Mouse (Mus musculus) cerebellum, adult 9-10 months (tissue): Measurements from ENCODE around the gene Prss16.
A peak's percentile ranks its signal among the peaks of the same experiment; 100 is the strongest.

Experiments
- DNase-seq: peaks from one replicate; pipeline ENCODE4 v3.0.0; 2022

The Prss16 gene

DNA sequence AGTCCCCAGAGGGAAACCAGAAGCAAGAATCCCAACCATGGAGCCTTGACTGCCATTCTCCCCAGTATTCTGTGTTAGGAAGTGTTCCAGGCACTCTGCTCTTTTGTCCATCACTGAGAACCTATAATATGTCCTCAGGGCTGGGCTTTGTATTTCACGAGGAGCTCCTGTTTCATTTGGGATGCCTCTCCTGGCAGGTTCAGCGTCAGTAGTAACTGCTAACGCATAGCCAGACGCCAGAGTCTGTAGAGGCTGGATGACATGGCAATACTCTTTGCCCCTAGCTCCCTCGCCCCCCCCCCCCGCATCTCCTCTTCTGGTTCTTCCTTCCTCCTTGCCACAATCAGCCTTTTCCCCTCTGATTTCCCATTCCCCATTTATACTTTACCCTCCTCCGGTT, at the start of gene Prss16:
Prss16 (minus strand) TSS at position 101 of the 400 bp plus-strand sequence.
- DNase-seq = no peak

DNA sequence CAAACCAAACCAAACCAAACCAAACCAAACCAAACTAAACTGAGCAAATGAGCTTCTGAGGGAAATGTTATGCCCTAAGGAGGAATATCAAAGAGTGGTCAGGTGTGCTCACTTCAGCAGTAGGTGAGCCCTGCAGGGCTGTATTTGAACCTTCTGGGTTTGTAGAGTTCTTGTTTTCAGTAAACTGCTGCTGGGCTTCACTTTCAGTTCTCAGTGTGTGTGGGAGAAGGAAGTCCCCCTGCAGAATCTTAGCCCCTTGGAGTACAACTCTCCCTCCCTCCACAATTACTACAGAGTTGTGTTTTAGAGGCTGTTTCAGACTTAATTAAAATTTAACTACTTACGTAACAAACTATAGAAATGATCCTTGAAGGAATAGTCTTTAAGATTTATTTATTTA, 44.2 kb upstream of the Prss16 start:
- DNase-seq = no peak

DNA sequence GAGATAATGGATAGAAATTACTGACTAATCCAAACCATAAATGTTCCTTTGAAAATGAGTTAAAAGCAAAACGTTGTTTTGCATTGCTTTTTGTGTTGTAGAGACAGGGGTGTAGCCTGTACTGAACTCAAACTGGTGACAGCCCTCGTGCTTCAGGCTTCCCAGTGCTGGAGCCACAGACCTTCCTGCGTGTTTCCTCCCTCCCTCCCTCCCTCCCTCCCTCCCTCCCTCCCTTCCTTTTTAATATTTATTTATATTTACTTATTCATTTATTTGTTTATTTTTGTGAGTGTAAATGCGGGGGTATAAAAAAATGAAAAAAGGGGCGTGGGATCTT, 41.9 kb upstream of the Prss16 start:
- DNase-seq = no peak

DNA sequence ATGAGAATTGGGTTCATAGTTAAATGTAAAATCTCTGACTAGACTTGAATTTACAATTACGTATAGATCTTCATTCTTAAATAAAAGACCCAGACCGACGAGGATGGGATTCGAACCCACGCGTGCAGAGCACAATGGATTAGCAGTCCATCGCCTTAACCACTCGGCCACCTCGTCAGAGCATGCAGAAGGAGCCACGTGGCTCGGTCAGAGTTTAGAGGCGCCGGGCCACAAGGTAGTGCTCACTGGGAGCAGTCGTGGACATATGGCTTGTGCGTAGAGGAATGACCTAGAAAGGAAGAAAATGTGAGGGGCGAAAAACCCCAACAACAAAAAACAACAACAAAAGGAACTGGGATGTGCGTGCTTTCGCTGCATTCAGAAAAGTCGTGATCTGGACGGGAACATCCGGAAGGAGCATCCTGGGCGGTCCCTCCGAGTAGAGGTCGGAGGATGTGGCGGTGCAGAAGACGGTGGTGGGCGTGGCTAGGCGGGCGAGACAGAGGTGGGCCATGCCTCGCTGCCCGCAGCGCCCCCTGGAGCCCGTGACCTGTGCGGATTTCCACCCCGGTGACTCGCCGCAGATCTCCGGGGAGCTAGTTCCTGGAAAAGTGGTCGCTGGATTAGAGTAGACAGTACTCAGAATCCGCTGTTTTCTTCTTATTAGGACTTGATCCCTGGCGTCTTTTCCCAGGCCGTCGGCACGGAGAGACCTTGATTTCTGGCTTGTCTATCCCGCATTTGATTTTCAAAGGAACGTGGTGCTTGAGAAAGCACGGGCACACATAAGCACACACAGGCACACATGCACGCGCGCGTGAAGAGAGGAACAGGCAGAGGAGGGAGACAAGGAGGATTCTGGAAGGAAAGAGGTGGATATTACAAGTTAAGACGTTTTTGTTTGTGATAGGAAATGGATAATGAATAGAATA, 41.3 kb upstream of the Prss16 start:
- peak; percentile 73 for DNase-seq

DNA sequence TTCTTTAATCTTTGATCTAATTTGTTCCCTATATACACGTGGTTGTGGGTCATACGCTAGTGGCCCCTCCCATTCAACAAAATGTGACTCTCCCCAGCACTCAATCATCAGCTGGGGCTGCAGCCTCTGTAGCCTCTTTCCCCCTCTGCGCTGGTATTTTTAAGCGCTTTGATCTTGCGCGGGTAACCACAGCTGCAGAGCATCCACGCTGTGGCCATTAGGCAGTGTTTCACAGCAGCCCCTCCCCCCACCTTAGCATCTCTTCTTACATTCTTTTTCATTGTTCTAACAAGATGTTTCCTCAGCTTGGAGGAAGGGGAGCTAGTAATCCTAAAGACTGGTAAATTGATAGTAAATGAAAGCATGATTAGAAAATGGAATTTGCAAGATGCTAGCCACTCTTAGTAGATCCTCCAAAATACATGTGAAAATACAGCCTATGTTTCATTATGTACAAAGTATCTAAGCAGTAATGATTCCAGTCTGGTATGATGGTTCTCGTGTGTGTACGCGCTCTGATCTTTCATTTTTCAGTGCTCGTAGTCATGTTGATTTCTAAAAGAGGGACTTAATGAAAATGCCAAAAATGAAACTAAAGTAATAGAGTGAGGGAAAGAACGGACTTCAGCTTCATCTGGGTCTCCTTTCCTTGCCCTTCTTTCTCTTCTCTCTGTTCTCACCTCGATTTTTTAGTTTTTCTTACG, 40.3 kb upstream of the Prss16 start:
- peak; percentile 23 for DNase-seq

DNA sequence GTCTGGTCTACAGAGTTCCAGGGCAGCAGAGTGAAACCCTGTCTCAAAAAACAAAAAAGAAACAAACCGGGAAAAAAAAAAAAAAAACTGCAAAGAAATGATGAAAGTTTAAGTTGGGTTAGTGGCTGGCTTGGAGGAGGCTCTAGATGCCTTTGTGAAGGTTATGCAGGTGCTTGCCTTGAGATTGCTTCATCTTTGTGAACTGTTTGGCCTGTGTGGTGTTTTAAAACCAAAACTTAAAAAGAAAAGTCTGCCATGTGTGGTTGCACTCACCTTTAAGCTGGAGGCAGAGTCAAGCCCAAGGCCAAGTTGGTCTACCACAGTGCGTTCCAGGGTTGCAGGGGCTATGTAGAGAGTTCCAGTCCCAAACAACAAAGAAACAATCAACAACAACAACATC, 39.5 kb upstream of the Prss16 start:
- peak; percentile 1 for DNase-seq

DNA sequence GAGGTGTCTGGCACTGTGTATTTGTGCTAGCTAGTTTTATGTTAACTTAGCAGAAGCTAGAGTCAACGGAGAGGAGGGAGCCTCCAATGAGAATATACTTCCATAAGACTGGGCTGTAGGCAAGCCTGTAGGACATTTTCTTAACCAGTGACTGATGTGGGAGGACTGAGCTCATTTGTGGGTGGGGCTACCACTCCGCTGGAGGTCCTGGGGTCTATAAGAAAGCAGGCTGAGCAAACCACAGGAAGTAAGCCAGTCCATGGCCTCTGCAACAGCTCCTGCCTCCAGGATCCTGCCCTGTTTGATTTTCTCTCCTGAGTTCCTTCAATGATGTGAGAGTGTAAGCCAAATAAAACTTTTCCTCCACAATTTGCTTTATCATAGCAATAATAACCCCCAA, 35.8 kb upstream of the Prss16 start:
- DNase-seq = peak; percentile 10

DNA sequence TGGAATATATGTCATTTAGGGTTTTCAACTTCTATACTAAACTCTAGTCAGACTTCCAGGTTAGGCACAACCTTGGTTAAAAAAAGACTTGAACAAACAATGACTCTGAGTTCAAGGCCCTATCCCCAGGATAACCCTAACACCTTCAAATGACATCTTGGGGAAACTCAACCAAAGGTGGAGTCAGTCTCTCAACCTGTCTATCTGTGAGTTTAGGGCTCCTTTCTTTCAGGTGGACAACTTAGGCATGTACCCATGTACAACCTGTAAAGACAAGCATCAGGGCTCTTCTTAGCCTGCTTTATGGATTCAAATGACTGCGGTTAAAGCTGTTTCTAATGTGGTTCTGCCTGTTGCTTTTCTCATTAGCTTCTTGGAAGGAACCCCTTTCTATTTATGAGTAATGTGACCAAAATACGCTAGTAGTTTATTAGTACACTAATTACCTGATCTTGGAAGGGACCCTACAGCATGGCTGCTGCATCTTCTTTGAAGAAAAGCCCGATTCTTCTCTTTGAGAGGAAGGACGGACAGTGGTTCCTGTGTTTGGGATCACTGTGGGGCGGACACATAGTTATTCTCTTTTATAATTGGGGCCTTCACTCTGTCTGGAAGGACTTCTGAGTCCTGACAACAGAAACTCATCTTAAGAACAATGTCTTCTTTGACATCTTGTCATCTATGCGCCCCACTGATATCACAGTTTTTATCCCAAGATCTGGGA, 35.1 kb upstream of the Prss16 start:
- DNase-seq = peak; percentile 40

DNA sequence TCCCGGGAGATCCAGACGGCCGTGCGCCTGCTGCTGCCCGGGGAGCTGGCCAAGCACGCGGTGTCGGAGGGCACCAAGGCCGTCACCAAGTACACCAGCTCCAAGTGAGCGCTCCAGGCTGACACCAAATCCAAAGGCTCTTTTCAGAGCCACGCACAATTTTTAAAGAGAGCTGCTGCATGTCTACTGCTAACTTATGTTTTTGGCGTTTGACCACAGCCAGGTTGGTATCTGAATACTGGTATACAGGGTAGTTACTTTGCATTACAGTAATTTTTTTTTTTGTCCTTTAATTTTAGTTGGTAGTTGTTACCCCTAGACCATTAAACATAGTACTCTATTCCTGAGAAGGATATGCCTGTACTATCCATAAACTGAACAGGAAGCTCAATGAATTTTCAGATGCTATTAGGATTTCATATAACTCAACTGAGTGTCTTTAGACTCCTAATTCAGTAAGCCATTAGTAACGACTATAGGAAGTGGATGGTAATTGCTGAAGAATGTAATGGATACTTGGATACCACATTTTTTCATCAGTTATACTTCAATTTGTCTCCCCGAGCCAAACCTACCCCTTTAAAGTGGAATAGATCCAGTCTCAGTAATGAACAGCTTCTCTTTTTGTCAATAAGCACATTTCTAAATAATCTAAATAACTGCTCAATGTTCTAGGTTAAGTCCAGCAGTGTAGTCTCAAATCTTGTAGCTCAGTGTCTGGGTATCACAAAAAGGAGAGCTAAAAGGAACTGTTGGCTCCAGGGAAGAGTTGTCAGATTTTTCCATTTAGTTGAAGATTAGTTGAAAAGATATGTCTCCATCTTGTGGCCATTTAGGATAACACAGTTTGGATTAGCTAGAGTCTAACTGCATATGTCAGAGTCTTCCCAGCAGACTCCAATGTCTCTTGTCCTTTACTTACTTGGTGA, 34.2 kb upstream of the Prss16 start:
- DNase-seq = peak; percentile 76

DNA sequence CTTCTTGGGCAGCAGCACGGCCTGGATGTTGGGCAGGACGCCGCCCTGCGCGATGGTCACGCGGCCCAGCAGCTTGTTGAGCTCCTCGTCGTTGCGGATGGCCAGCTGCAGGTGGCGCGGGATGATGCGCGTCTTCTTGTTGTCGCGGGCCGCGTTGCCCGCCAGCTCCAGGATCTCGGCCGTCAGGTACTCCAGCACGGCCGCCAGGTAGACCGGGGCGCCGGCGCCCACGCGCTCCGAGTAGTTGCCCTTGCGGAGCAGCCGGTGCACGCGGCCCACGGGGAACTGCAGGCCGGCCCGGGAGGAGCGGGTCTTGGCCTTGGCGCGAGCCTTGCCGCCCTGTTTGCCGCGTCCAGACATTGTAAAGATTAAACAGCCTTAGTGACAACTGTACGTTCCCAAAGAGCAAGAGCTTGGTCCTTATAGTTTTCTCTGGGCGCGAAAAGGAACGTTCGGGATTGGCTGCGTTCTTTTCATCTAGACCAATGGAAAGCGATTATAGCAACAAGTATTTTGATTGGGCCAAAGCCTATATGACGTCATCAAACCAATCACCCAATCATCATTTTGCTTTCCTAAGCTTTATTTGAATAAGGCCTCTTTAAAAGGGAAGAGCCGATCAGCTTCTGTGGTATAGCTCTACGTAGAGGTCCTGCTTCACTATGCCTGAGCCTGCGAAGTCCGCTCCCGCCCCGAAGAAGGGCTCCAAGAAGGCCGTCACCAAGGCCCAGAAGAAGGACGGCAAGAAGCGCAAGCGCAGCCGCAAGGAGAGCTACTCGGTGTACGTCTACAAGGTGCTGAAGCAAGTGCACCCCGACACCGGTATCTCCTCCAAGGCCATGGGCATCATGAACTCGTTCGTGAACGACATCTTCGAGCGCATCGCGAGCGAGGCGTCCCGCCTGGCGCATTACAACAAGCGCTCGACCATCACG, 33.3 kb upstream of the Prss16 start, which contains the start of the genes Hist1h2ag and Hist1h2bj:
Hist1h2ag (minus strand) TSS at position 377 of the 935 bp plus-strand sequence.
Hist1h2bj (plus strand) TSS at position 647 of the 935 bp plus-strand sequence.
- DNase-seq = peak; percentile 99

DNA sequence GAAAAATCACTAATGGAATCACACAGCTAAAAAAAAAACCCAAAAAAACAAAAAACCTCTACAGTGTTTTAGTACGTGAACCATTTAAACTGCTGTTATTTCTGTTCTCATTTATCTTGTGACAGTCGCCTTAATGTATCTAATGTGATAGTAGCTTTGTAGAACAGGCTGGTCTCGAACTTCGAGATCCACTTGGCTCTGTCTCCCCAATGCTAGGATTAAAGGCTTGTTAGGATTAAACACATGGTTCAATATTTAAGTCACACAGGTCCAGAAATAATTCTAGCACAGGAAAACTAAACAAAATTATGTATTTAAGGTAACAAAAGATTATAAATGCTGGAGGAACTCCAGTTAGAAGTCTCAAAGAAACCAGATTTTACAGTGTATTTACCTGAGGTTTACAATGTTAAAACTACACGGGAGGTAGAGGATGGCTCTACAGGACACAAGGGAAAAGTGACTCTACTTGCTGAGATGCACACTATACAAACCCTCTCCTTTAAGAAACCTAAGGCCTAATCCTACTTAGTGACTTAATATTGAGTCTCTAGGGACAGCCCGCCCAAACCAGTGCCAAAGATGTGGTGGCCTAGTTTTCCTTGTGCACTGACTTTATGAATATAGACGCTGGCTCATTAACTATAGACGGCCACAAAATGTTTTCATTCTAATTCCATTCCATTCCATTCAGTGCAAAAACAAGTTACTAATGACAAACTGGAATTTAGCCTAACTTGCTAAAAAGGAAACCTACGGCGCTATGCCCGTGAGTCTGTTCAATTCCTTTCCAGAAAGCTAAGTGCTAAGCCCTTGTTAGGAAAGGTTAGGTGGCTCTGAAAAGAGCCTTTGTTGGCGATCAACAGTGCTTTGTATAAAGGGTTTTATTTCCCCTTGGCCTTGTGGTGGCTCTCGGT, 32.4 kb upstream of the Prss16 start:
- peak; percentile 56 for DNase-seq

DNA sequence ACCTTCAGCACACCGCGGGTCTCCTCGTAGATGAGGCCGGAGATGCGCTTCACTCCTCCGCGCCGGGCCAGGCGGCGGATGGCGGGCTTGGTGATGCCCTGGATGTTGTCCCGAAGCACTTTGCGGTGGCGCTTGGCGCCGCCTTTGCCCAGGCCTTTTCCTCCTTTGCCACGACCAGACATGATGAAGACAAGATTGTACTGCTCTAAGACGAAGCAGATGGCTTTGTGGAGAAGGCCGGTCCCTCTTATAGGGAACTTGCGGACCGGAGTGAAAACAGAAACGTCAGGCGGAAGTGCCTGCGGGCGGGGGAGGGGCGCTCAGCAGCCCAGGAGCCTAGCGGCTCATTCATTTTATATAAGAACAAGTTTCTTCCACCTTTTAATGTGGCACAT, 31.6 kb upstream of the Prss16 start, which contains the start of gene Hist1h4i:
Hist1h4i (minus strand) TSS at position 221 of the 395 bp plus-strand sequence.
- DNase-seq = peak; percentile 98

DNA sequence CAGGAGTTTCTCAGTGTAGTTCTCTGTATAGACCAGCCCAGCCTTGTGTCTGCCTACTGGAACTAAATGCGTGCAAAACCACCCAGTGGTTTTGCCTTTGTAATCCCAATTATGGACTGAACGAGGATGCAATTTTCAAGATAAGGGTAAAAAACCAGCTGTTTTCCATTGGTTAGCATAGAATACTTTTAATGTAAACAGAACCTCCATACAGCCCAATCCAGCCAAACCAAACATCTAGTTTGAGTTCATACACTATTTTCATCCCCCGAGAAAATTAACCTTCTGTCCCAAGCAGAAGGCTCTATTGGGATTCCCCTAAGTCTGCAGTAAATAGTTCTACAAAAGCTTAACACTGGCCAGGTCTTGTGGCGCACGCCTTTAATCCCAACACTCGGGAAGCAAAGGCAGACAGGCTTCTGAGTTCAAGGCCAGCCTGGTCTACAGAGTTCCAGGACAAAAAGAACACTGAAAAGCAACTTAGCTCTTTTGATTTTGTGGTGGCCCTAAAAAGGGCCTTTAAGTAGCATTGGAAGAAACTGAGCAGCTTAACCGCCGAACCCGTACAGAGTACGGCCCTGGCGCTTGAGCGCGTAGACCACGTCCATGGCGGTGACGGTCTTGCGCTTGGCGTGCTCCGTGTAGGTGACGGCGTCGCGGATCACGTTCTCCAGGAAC, 31.1 kb upstream of the Prss16 start:
- DNase-seq = no peak

DNA sequence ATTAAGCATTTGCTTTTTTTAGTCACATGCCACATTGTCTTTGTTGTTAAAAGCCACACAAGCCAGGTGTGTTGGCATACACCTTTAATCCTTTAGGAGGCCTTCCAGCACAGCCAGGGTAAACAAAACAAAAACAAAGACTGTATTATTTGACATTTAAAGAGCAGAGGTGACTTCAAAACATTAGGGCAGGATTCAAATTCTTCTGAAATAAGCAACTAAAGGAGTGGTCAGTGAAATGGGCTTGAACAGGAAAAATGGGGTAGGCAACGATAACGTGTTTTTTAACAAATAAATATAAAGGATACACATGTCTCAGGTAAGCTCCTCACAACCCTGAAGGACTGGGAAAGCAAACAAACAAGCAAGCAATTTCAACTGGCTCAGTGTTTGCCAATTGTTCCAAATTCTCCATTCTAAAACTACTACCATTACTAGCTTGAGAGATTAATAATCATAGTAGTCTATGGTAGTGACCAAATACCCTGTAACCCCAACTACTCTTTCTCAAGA, 30.5 kb upstream of the Prss16 start:
- DNase-seq = no peak

DNA sequence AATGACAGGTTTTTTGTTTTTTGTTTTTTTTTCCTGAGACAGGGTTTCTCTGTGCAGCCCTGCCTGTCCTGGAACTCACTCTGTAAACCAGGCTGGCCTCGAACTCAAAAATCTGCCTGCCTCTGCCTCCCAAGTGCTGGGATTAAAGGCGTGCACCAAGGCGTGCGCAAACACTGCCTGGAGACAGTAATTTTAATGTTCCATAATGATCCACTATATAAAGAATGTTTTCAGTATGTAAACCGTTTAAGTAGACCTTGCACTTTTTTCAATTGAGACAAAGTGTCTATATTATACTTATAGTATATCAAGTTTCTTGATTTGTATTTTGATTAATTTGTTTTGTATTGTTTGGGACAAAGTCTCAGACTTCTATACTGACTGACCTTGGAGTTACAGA, 29.8 kb upstream of the Prss16 start:
- DNase-seq = no peak

DNA sequence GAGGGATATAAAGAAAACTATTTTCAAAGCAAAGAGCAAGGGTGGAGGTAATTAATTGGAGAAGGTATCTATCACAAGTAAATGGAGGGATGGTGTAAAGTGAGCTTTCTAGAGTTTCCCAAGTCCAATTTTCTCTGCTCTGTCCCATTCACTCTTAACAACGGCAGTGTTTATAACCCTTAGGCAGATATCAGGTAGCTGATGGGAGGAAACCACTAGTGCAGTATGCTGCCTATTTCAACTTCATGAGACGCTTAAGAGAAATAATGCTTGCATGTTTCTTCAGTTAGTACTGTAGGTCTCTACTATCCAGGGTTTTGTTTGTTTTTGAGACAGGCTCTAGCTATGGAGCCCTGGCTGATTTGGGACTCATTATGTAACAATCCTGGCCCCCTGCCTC, 27.9 kb upstream of the Prss16 start:
- DNase-seq = peak; percentile 10

DNA sequence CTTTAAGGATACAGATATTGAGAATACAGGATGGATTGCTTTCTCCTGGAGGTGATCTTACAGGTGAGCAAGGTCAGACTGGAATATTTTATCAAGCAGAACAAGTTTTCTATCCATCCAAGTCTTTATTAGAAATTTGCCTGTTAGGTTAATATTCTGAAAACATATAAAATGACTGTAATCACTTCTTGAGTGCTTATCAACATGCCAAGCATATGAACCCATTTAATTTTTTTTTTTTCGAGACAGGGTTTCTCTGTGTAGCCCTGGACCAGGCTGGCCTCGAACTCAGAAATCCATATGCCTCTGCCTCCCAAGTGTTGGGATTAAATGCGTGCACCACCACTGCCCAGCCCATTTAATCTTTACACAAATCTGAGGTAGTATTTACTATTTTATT, 27.4 kb upstream of the Prss16 start:
- DNase-seq = no peak

DNA sequence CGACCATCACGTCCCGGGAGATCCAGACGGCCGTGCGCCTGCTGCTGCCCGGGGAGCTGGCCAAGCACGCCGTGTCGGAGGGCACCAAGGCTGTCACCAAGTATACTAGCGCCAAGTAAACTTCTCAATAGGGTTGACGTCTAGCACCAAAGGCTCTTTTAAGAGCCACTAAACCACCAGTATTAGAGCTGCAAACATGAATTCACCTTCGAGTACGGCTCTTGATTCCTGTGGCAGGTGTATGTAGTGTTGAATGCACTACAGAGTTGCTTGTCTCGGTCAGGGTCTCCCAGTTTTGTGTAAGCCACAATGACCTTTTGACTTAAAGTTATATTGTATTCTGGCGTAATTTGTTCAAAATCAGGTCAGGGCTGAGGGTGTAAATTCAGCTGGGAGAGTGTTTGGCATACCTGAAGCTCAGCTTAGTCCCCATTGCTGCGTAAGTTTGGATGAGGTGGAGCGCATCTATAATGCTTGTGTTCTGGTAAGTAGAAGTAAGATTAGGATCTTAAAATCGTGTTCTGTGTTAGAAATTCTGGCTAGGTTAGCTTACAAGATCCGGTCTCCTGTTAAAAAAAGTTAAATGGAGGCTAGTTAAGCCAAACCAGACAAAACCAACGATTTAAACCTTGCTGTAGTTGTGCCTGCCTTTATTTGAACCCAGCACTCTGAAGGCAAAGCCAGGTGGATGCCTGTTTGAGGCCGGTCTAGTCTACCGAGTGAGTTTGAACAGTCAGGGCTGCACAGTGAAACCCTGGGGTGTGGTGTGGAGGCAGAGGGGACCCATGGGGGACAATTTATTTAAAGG, 26.8 kb upstream of the Prss16 start:
- no peak for DNase-seq
